Mouse (Mus musculus) heart, embryonic 15.5 days (tissue): Measurements from ENCODE around the gene Nck2. TPM values are rescaled to one million over a fixed set of nuclear protein-coding genes. Genes with fewer than 3 reads are reported as not detected.
A peak's percentile ranks its signal among the peaks of the same experiment; 100 is the strongest.

Source experiments
- ATAC-seq: fragments of 200-750 bp; cut with Nextera tagmentation; replicated peaks from 2 replicates; pipeline ENCODE4 v1.8.0; 2017; ENCODE audit warnings: low read depth, moderate TSS enrichment; ENCODE audit not compliant: insufficient number of reproducible peaks, insufficient read depth, low FRiP score
- H3K27ac ChIP-seq: fragments of 300-500 bp; sonication (generic); 2 replicates; pipeline ENCODE4 v1.5.1; 2015; ENCODE audit warnings: mild to moderate bottlenecking, inconsistent platforms
- H3K27me3 ChIP-seq: fragments of 300-500 bp; sonication (generic); 2 replicates; pipeline ENCODE4 v1.6.1; 2015; ENCODE audit warnings: inconsistent platforms
- H3K36me3 ChIP-seq: fragments of 300-500 bp; sonication (generic); 2 replicates; pipeline ENCODE4 v1.6.1; 2015; ENCODE audit warnings: mild to moderate bottlenecking, inconsistent platforms
- H3K4me1 ChIP-seq: fragments of 300-500 bp; sonication (generic); replicated peaks from 2 replicates; pipeline ENCODE4 v1.6.1; 2015; ENCODE audit warnings: inconsistent platforms
- H3K4me2 ChIP-seq: fragments of 300-500 bp; sonication (generic); 2 replicates; pipeline ENCODE4 v1.6.1; 2015; ENCODE audit warnings: inconsistent platforms, mild to moderate bottlenecking, moderate library complexity
- H3K4me3 ChIP-seq: fragments of 300-500 bp; sonication (generic); 2 replicates; pipeline ENCODE4 v1.5.1; 2015; ENCODE audit warnings: mild to moderate bottlenecking, inconsistent platforms
- H3K9ac ChIP-seq: fragments of 300-500 bp; sonication (generic); 2 replicates; pipeline ENCODE4 v1.6.1; 2015; ENCODE audit warnings: mild to moderate bottlenecking, inconsistent platforms
- H3K9me3 ChIP-seq: fragments of 300-500 bp; sonication (generic); replicated peaks from 2 replicates; pipeline ENCODE4 v1.6.1; 2016; ENCODE audit warnings: inconsistent platforms
- WGBS: fragments of 180-500 bp; shearing (Covaris S2); methylation state at CpG from one replicate; pipeline ENCODE4 v1.1.7; 2015; ENCODE audit warnings: mixed read lengths; 5-methylcytosine and 5-hydroxymethylcytosine counted together
- polyA plus RNA-seq: library from polyadenylated mRNA; unstranded; fragments of >200 nt; fragmentation: Nextera tagmentation; extraction: Ambion mirVana; gene quantifications from 2 replicates; pipeline ENCODE4 v1.2.1, GENCODE M21; 2015

The Nck2 gene
- polyA plus RNA-seq, 1 experiment from 2014 or later = 23.5 TPM

DNA sequence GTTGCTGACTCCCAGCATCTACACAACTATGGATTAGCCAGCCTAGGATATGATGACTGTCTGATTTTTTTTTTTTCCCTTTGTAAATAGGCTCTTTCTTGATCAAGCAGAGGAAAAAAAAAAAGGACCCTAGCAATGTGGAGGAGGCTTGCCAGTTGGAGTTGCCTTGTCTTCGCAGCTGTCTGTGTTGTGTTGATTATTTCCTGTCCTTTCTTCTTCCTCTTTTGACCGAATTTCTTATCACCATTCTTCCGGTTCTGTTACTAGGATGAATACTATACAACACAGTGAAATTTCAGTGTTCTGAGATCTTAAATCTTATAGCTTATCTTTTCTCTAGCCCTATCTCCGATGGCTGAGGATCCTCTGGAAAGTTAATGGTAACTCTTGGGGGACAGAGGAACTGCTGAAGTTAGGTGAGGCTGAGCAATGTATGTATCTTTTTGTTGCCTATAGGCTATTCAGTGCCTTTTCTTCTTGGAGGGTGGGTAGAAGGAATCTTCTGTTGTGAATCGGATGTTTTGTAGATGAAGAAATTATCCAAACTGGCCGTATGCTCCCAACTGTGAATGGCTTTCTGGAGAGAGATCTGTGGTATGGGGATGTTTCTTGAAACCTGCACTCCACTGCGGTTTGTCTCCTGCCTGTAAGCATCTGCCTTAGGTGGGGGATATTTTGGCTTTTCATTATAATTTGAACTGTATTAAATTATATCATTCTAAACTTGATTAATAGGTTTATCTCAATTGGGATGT is 12.8 kb downstream of the Nck2 start:
- Histone ChIP-seq H3K27me3 (no peaks in the 10 kb centered on the region), H3K9ac (no peak overlapping the region), H3K27ac (no peak overlapping the region), H3K4me3 (no peak overlapping the region), H3K4me2 (no peak overlapping the region), H3K36me3 (no peaks in the 10 kb centered on the region), H3K4me1 (peaks cover 21% of the 10 kb centered on the region), H3K9me3 (no peaks in the 10 kb centered on the region)
- WGBS = 69% methylated on average over 7 of the region's 7 CpGs
- ATAC-seq = no peak

DNA sequence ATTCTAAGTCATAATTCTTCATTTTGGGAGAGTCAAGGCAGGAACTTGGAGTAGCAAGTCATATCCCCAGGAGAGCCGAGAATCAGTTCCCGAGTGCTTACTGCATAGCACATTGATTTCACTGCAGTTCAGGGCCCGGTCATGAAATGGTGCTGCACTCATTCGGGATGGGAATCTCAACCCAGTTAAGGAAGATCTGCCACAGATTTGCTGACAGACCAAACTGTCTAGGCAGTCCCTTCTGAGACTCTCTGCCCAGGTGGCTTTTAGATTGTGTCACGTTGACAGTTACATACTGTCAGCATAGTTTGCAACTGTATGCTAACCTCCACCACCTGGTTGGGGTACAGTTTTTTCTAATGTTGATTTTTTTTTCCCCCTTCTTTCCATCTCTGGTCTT is 16.1 kb downstream of the Nck2 start:
- Histone ChIP-seq H3K4me1 (peaks cover 33% of the 10 kb centered on the region), H3K9me3 (no peaks in the 10 kb centered on the region), H3K36me3 (no peaks in the 10 kb centered on the region), H3K9ac (no peak overlapping the region), H3K27me3 (no peaks in the 10 kb centered on the region), H3K27ac (no peak overlapping the region), H3K4me2 (no peak overlapping the region), H3K4me3 (no peak overlapping the region)
- WGBS = 80% methylated on average over 5 of the region's 5 CpGs
- ATAC-seq = no peak

DNA sequence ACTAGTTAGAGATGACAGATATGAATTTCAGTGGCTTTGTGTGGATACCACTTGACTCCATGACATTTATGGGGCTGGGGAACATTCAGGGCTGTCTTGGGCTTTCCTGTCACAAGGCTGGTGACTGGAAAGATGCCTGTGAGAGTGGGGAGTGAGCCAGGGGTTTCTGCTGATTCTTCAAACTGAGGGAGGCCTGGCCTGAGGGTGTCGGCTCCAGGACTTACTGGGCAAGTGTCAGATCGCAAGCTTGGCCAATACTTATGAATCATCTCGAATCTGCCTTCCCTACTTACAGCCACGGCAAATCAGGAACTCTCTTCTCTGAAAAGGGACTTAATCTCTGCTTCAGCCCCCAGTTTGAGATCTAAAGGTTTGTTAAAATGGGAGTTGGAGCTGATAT is 18.3 kb downstream of the Nck2 start:
- Histone ChIP-seq H3K36me3 (no peaks in the 10 kb centered on the region), H3K27ac (0 out of 2 replicates have a peak overlapping the region, but pooled peaks have one; percentile 0), H3K4me3 (no peak overlapping the region), H3K9ac (no peak overlapping the region), H3K9me3 (no peaks in the 10 kb centered on the region), H3K4me1 (peaks cover 53% of the 10 kb centered on the region), H3K27me3 (no peaks in the 10 kb centered on the region), H3K4me2 (no peak overlapping the region)
- no peak for ATAC-seq
- 40% methylated on average over 4 of the region's 4 CpGs for WGBS

DNA sequence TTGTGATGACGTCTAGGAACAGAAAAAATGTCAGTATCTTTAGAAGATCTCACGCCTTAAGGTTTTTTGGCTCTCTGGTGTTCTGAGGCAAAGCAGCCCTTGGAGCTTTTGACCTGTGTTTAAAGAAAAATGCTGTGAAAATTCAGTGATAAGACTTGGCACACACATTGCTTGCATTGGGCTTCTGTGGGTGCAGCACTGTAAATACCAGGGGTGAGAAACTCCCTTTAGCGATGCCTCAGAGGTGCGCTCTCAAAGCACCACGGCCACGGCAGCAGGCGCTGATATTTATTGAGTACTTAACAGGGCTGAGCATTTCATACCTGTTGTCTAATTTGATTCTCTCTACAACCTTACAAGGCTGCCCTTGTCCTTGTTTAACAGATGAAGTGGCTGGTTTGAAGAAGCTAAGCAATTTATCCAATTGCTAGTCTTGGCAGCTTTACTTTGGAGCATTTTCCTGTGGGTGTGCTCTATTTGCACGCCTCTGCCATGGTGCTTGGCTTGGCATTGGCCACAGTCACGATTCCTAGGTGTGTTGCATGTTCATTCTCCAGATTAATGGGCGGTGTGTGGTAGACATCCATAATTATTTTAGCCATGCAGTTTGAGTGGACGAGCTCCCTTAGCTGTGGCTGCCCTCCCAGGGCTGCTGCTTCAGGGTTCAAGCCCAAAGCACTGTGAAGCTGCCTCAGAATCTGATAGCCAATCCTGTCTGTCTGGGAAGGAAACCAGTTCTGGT is 19.7 kb downstream of the Nck2 start:
- Histone ChIP-seq H3K27ac (peak overlapping the region; percentile 35; the same call in 1 of the 2 replicates), H3K9me3 (no peaks in the 10 kb centered on the region), H3K4me2 (no peak overlapping the region), H3K36me3 (no peaks in the 10 kb centered on the region), H3K4me1 (peaks cover 64% of the 10 kb centered on the region), H3K4me3 (no peak overlapping the region), H3K9ac (no peak overlapping the region), H3K27me3 (no peaks in the 10 kb centered on the region)
- 65% methylated on average over 11 of the region's 11 CpGs for WGBS
- ATAC-seq = no peak

DNA sequence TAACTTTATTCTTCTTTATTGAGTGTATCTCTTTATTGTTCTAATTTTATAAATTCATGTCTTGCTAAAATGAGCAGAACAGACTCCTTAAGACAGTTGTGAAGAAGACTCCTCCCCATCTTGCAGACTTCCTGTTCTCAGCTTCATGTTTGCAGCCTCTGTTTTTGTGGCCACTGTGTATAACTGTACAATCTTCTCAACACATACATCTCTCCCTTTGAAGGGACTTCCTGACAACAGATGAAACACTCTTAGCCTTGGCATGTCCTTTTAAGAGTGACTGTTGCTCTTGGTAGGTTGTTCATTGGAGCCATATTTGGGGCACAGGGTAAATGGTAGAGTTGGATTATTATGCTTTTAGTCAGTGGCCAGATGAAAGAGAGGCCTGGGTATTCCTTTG is 20.6 kb downstream of the Nck2 start:
- no peak overlapping the region for H3K9ac ChIP-seq
- no peak for ATAC-seq
- no peak overlapping the region for H3K4me3 ChIP-seq
- no peaks in the 10 kb centered on the region for H3K27me3 ChIP-seq
- peaks cover 73% of the 10 kb centered on the region for H3K4me1 ChIP-seq
- no peak overlapping the region for H3K27ac ChIP-seq
- H3K36me3 ChIP-seq = no peaks in the 10 kb centered on the region
- H3K4me2 ChIP-seq = no peak overlapping the region
- no peaks in the 10 kb centered on the region for H3K9me3 ChIP-seq

DNA sequence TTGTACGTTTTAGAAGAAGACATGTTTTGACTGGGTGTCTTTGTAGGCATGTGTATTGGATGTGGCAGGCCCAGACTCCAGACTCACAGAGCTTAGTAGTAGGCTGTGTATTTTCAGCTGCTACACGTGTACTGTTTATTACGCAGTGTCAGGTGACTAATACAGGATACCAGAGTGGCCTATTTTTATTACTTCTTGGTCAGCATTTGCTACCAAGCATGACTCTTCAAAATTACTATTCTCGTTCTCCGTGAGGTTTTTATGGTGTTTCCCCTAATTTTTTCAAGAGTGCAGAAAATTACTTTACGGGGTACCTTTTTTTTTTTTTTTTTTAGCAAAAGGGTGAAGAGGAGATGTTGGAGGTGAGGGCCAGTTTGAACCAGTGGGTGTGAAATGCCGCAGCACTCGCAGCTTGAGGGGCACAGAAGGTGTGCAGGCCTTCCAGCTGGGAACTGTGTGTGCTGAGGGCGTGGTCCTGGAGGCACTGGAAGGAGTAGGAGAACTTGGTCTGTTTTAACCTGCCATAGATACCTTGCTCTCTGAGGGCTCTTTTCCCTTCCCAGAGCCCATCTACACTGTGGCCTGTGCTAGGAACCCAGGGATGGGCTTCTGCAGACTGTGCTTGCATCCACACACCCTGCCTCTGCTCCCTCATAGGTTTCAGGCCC is 21.7 kb downstream of the Nck2 start:
- no peaks in the 10 kb centered on the region for H3K9me3 ChIP-seq
- no peaks in the 10 kb centered on the region for H3K27me3 ChIP-seq
- H3K4me2 ChIP-seq = no peak overlapping the region
- no peak overlapping the region for H3K9ac ChIP-seq
- no peak overlapping the region for H3K27ac ChIP-seq
- no peak overlapping the region for H3K4me3 ChIP-seq
- 72% methylated on average over 9 of the region's 9 CpGs for WGBS
- peaks cover 74% of the 10 kb centered on the region for H3K4me1 ChIP-seq
- no peaks in the 10 kb centered on the region for H3K36me3 ChIP-seq
- no peak for ATAC-seq

DNA sequence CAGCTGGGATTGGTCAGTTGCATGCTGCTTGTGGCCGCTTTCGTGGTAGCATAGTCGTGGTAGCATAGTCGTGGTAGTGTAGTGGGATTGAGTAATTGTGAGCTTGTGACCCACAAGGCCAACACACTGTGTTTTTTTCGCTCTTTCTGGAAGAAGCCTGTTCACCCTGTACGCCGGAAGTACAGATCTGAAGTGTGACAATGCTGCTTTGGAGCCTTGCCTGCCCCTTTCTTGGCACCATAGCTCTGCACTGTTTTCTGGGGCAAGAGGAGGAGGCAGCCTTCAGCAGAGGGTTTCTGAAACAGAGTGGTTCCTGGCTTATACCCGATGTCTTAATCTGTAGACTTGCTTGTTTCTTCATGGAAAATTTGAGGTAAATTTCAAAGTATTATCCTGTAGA is 23.3 kb downstream of the Nck2 start:
- Histone ChIP-seq H3K9ac (no peak overlapping the region), H3K27ac (peak overlapping the region; percentile 8; the same call in 1 of the 2 replicates), H3K36me3 (no peaks in the 10 kb centered on the region), H3K4me1 (peaks cover 79% of the 10 kb centered on the region), H3K9me3 (no peaks in the 10 kb centered on the region), H3K27me3 (no peaks in the 10 kb centered on the region), H3K4me3 (no peak overlapping the region), H3K4me2 (no peak overlapping the region)
- 76% methylated on average over 8 of the region's 8 CpGs for WGBS
- ATAC-seq = no peak

DNA sequence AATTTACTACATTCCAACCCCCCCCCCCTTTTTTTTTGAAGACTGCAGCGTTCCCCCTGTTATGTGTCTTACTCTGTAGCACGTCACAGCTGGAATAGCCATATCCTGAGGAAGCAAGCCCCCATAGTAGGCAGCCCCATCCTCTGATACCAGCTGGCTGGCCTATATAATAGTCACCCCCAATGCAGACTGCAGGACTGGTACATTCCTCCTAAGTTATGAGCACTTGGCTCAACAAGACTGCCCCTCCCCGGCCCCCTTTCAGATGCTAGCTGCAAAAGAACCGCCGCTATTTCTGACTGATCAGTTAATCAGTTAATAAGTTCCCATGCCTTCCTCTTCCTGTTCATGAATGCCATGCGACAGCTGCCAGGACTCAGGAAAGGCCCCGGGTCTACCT is 23.8 kb downstream of the Nck2 start:
- ATAC-seq = no peak
- Histone ChIP-seq H3K4me2 (no peak overlapping the region), H3K9me3 (no peaks in the 10 kb centered on the region), H3K9ac (no peak overlapping the region), H3K36me3 (no peaks in the 10 kb centered on the region), H3K27me3 (no peaks in the 10 kb centered on the region), H3K4me1 (peaks cover 73% of the 10 kb centered on the region), H3K27ac (peak overlapping the region; percentile 53; the same call in 1 of the 2 replicates), H3K4me3 (no peak overlapping the region)
- WGBS = 57% methylated on average over 7 of the region's 7 CpGs

DNA sequence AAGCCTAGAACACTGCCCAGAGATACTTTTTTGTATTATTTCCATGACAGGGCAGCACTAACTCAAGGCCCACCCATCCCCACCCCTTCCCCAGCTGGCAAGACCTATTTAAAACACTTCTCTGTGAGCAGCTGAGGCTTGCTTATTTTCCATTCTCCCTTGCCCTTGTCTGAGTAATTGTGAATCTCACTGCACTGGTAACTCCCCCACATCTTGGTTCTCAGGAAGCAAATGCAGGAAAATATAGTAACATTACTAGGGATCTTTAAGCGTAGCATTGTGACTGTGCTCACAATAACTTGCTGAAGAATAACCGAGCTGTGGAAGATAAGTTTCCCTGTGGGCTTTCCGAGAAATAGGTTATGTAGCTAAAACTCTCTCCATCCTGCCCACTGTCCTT is 24.6 kb downstream of the Nck2 start:
- Histone ChIP-seq H3K4me2 (no peak overlapping the region), H3K36me3 (no peaks in the 10 kb centered on the region), H3K27me3 (no peaks in the 10 kb centered on the region), H3K9ac (no peak overlapping the region), H3K4me1 (peaks cover 70% of the 10 kb centered on the region), H3K4me3 (no peak overlapping the region), H3K9me3 (no peaks in the 10 kb centered on the region), H3K27ac (peak overlapping the region; percentile 53)
- 62% methylated on average over 3 of the region's 3 CpGs for WGBS
- no peak for ATAC-seq

DNA sequence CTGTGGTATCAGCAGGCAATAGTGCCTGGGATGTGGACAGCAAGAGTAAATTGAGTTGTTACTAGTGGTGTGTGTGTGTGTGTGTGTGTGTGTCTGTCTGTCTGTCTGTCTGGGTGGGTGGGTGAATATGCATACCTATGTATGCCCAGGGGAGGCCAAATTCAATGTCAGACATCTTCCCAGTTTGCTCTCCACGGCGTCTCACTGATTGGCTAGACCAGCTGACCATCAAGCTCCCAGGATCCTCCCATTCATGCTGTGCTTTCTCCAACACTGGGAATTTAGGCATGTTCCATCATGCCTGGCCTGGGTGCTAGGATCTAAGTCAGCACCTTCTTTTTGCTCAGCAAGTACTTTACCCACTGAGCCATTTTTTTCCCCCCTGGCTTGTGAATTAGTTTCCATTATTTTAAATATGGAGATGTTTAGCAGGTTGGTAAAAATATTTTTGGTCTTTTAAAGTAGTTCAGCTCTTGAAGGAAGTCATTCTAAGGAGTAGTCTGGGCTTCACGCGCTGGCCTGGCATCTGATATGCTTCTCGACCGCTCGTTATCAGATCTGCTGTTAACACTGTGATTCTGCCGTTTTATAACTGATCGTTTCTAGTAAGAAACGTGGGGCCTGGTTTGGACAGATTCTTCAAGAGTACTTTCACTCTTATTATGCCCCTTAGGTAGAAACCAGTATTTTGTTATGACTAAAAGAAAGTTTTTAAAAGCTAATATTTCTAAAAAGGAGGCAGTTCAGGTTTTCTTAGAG is 26.2 kb downstream of the Nck2 start:
- Histone ChIP-seq H3K27ac (no peak overlapping the region), H3K36me3 (no peaks in the 10 kb centered on the region), H3K4me3 (no peak overlapping the region), H3K4me1 (peaks cover 71% of the 10 kb centered on the region), H3K9me3 (no peaks in the 10 kb centered on the region), H3K27me3 (no peaks in the 10 kb centered on the region), H3K4me2 (no peak overlapping the region), H3K9ac (no peak overlapping the region)
- ATAC-seq = no peak
- 73% methylated on average over 10 of the region's 10 CpGs for WGBS
